Mouse (Mus musculus) testis, postnatal 14 days (tissue): ENCODE measurements around the gene Ccdc120.

Experiments used
- DNase-seq: peaks from one replicate; pipeline ENCODE4 v3.0.0; 2021; ENCODE audit warnings: low spot score

Gene Ccdc120

DNA sequence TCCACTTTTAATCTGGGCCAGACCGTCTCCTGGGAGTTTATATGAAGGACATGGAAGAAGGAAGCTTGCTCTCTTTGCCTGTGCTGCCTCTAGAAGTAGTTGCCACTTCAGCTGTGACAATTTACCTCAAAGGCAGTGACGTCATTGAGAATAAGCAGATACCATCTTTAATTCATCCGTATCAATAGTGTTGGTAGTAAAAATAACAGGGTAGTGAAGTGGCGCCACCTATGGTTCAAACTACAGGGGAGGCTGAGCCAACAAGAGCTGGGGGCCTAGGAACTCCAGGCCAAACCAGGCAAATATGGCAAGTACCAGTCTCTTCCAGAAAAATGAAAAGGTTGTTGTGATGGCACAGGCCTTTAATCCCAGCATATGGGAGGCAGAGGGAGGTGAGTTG is 57.8 kb downstream of the Ccdc120 start:
- no peak for DNase-seq

DNA sequence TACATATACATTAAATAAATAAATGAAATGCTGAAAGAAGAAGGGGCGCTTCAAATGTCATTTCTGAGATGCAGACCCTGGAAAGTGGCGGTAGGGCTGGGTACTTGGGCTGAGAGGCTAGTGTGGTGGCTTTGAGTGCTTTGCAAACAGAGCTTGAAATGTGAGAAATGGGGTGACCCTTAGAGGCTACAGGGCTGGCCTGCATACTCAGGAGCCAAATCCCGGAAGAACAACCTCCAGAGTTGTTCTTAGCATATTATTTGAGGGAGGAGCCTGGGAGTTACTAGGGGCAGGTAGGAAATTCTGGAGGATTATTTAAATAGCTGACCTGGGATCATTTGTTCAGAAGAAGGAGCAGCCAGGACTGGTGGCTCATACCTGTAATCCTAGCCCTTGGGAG is 60.2 kb downstream of the Ccdc120 start:
- no peak for DNase-seq

DNA sequence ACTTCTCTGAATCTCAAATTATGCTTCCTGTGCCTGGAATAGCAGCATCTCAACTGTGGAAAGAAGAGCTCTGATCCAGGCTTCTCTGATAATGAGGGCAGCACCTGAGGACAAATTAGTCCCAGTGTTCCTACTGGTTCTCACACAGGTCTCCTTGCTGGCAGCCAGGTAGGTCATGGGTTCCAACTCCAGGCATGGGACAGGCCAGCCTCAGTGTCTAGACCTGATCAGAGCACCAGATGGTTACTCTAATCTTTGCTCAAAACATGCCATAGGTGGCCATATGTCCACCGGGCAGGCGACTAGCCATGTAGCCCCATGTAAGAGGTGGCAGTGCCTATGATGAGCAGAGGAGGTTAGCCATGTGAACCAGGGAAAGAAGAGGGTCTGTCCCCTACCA is 62.4 kb downstream of the Ccdc120 start:
- DNase-seq = no peak
